In genomic region chr9:72641093-72641680, GRCm38 (mm10) we compare ENCODE assay signal across 8 mouse cellular contexts. TPM values are rescaled to one million over a fixed set of nuclear protein-coding genes. Genes with fewer than 3 reads are reported as not detected.
A peak's percentile ranks its signal among the peaks of the same experiment; 100 is the strongest.
DNase-seq lines count a peak whose midpoint lies in the region; ATAC-seq and TF ChIP-seq lines count a peak whose summit lies in the region.

No protein-coding gene starts in this region.

- no peaks in the 10 kb centered on the region for H3K27me3 ChIP-seq in kidney, adult 2 months (replicated peaks; ENCODE audit: control insufficient read depth, insufficient read depth, low read length)
- no peaks in the 10 kb centered on the region for H3K27me3 ChIP-seq in heart, embryonic 11.5 days (ENCODE audit: control insufficient read depth, insufficient read depth, low read length)
- no peaks in the 10 kb centered on the region for H3K27me3 ChIP-seq in limb, embryonic 11.5 days (ENCODE audit: control insufficient read depth, insufficient read depth, low read length)
- H3K27me3 ChIP-seq in neural tube, embryonic 14.5 days (ENCODE audit: control insufficient read depth, insufficient read depth, low read length): no peaks in the 10 kb centered on the region

- no peak for TF ChIP-seq CTCF in kidney, adult 2 months (conservative IDR thresholded peaks at IDR 0.05; ENCODE audit: insufficient read depth, insufficient read length, low read depth, low read length)

- DNase-seq in kidney, adult 2 months: peak; percentile 41
- DNase-seq in kidney, postnatal 14 days: no peak
- DNase-seq in limb, embryonic 11.5 days (ENCODE audit: low spot score): no peak
- no peak for DNase-seq in left cerebral cortex, adult 11 months (ENCODE audit: low spot score)
- no peak for DNase-seq in spleen, postnatal 14 days (ENCODE audit: low spot score in 2 of 2)
- no peak for DNase-seq in frontal cortex, postnatal 14 days (ENCODE audit: low spot score in 2 of 2)

- H3K4me2 ChIP-seq in heart, embryonic 11.5 days: peak overlapping the region; percentile 79
- H3K4me2 ChIP-seq in limb, embryonic 11.5 days (ENCODE audit: low read depth, severe bottlenecking): peak overlapping the region; percentile 55; the same call in 1 of the 2 replicates
- H3K4me2 ChIP-seq in neural tube, embryonic 14.5 days (ENCODE audit: low read depth, low read length): no peak overlapping the region

- H3K4me3 ChIP-seq in kidney, adult 2 months (ENCODE audit: insufficient read depth, low read depth, low read length): no peak overlapping the region
- H3K4me3 ChIP-seq in heart, embryonic 11.5 days (ENCODE audit: low read depth, low read length): no peak overlapping the region
- H3K4me3 ChIP-seq in limb, embryonic 11.5 days (ENCODE audit: low read depth, low read length): no peak overlapping the region
- no peak overlapping the region for H3K4me3 ChIP-seq in neural tube, embryonic 14.5 days (ENCODE audit: low read depth, low read length)

- TF ChIP-seq POLR2A in kidney, adult 2 months (IDR thresholded peaks at IDR 0.05; ENCODE audit: low read depth, low read length): no peak

- H3K9ac ChIP-seq in heart, embryonic 11.5 days (ENCODE audit: low read depth, low read length): peak overlapping the region; percentile 83; the same call in 1 of the 2 replicates
- H3K9ac ChIP-seq in limb, embryonic 11.5 days (ENCODE audit: low read length): peak overlapping the region; percentile 78; the same call in 1 of the 2 replicates
- H3K9ac ChIP-seq in neural tube, embryonic 14.5 days (replicated peaks; ENCODE audit: low read depth, low read length): no peak overlapping the region

- no peaks in the 10 kb centered on the region for H3K36me3 ChIP-seq in kidney, adult 2 months (ENCODE audit: control insufficient read depth, insufficient read depth, low read length)
- no peaks in the 10 kb centered on the region for H3K36me3 ChIP-seq in heart, embryonic 11.5 days (ENCODE audit: control insufficient read depth, insufficient read depth, low read length)
- H3K36me3 ChIP-seq in limb, embryonic 11.5 days (ENCODE audit: control insufficient read depth, insufficient read depth, low read length): no peaks in the 10 kb centered on the region
- no peaks in the 10 kb centered on the region for H3K36me3 ChIP-seq in neural tube, embryonic 14.5 days (ENCODE audit: control insufficient read depth, insufficient read depth, low read length)

- no peak for ATAC-seq in heart, embryonic 11.5 days (replicated peaks; ENCODE audit: insufficient number of reproducible peaks, low FRiP score, low TSS enrichment)
- ATAC-seq in limb, embryonic 11.5 days (ENCODE audit: insufficient number of reproducible peaks, low FRiP score, low TSS enrichment, low read depth): no peak
- no peak for ATAC-seq in neural tube, embryonic 14.5 days (ENCODE audit: low read depth)

- no peaks in the 10 kb centered on the region for H3K9me3 ChIP-seq in heart, embryonic 11.5 days (replicated peaks; ENCODE audit: control insufficient read depth, low read length)
- H3K9me3 ChIP-seq in limb, embryonic 11.5 days (ENCODE audit: control insufficient read depth, low read length): no peaks in the 10 kb centered on the region
- no peaks in the 10 kb centered on the region for H3K9me3 ChIP-seq in neural tube, embryonic 14.5 days (ENCODE audit: control insufficient read depth, low read length)

- WGBS in kidney, adult 2 months: 45% methylated on average over 6 of the region's 6 CpGs
- WGBS in heart, embryonic 11.5 days (ENCODE audit: insufficient replicate concordance): 60% methylated on average over 6 of the region's 6 CpGs
- WGBS in limb, embryonic 11.5 days: 64% methylated on average over 6 of the region's 6 CpGs
- 64% methylated on average over 6 of the region's 6 CpGs for WGBS in neural tube, embryonic 14.5 days

- H3K4me1 ChIP-seq in kidney, adult 2 months (ENCODE audit: control insufficient read depth, insufficient read depth, low read length): peaks cover 15% of the 10 kb centered on the region
- H3K4me1 ChIP-seq in heart, embryonic 11.5 days (ENCODE audit: control insufficient read depth, insufficient read depth, low read length): peaks cover 20% of the 10 kb centered on the region
- peaks cover 17% of the 10 kb centered on the region for H3K4me1 ChIP-seq in limb, embryonic 11.5 days (ENCODE audit: control insufficient read depth, insufficient read depth, low read length)
- H3K4me1 ChIP-seq in neural tube, embryonic 14.5 days (ENCODE audit: control insufficient read depth, insufficient read depth, low read length): peaks cover 26% of the 10 kb centered on the region; the same call in 1 of the 2 replicates

- peak overlapping the region; percentile 99 for H3K27ac ChIP-seq in kidney, adult 2 months (ENCODE audit: insufficient read depth, low read depth, low read length)
- H3K27ac ChIP-seq in heart, embryonic 11.5 days (ENCODE audit: low read depth, low read length): peak overlapping the region; percentile 99
- H3K27ac ChIP-seq in limb, embryonic 11.5 days (replicated peaks; ENCODE audit: low read depth, low read length): peak overlapping the region; percentile 100
- peak overlapping the region; percentile 94 for H3K27ac ChIP-seq in neural tube, embryonic 14.5 days (ENCODE audit: low read depth, low read length)

RNA-seq across cellular contexts. Expression of gene Nedd4, which starts 21.0 kb away (rescaled TPM):
- 104 and 118 TPM in 2 replicates for polyA plus RNA-seq in kidney, adult 2 months (2012; rRNA removed)
- 555 and 667 TPM in 2 replicates for polyA plus RNA-seq in heart, embryonic 11.5 days (2014; fragmentation: Nextera tagmentation; extraction: Ambion mirVana)
- polyA plus RNA-seq in limb, embryonic 11.5 days (2014; fragmentation: Nextera tagmentation; extraction: Ambion mirVana): 815 and 849 TPM in 2 replicates
- polyA plus RNA-seq in neural tube, embryonic 14.5 days (2014; fragmentation: Nextera tagmentation; extraction: Ambion mirVana): 439 and 545 TPM in 2 replicates
